Mouse (Mus musculus) layer of hippocampus, postnatal 25 days (tissue): ENCODE measurements around the gene Rhpn2. TPM values are rescaled to one million over a fixed set of nuclear protein-coding genes. Genes with fewer than 3 reads are reported as not detected.

Experiments
- DNase-seq, 2 experiments: peaks; one replicate each; pipeline ENCODE4 v3.0.0; 2022; ENCODE audit warnings: mixed read lengths in 2 of 2, low spot score in 1 of 2; ENCODE audit errors: extremely low spot score in 1 of 2
- total RNA-seq, 2 experiments: library from RNA; stranded (reverse); gene quantifications; 2 replicates each; pipeline ENCODE4 v1.2.3; 2021

Rhpn2 gene
- total RNA-seq, 2 experiments from 2014 or later: 3.1 to 4.2 TPM

DNA sequence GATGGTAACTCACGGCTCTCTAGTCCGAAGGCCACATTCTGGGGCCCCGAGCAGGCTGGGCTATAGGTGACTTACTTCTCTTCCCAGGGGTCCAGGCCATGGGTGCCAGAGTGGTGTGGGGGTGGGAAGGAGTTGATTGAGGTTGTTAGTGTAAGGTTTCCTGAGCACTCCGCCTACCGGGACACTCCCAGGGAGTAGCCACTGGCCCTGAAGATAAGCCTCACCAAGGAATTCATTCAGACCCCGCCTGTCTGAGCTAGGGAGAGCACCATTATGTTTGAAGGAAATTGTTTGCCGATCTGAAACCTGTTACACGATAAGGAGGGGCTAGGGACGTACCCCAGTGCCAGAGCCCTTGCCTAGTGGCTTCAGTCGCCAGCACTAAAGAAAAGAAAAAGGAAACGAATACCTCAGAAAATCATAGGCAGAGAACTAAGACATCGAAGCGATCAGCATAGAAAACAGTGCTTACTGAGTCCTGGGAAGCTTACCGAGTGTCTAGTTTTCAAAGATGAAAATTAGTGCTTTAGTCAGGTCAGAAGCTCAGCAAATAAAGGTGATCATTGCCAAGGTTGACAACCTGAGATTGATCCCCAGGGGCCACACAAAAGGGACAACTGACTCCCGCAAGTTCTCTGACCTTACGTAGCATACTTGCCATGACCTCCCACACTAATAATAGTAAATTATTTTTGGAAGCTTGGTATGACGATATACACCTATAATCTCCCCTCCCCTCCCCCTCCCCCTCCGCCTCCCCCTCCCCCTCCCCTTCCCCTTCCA, 14.1 kb downstream of the Rhpn2 start:
- no peak for DNase-seq

DNA sequence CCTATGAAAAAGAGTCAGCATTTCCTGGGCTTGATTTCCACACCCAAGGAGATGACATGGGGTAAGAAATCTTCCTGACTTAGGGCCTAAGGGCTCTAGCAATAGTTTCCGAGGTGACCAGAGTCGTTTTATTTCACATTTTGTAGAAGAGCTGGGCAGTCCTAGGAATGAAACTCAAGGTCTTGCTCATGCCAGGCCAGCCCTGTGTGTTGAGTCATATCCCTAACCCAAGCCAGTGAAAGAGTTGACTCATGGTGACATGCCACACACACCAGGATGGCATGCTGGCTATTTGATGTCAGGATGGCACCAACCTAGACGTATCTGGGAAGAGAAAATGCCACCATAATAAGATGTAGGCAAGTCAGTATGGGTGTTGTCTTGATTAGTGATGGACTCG, 15.1 kb downstream of the Rhpn2 start:
- no peak for DNase-seq

- no peak for DNase-seq
Measured at GRCm38 (mm10) chr7:35349886-35350684, 16.1 kb downstream of the Rhpn2 start.

DNA sequence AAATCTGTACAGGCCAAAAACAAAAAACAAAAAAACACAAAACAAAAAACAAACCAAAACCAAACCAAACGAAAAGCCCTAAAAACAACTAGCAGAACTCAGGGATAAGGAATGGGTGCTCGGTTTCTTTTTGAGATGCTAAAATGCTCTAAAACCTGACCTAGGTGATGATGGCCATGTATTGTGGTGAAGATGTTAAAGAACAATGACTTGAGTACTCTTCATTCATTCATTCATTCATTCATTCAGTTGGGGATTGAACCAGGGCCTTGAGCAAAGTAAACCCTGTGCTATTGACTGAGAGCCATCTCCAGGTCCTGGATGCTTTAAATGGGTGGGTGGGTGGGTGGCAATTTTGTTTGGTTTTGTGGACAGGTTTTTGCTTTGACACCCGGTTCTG, 17.2 kb downstream of the Rhpn2 start:
- no peak for DNase-seq

- no peak for DNase-seq
Measured at GRCm38 (mm10) chr7:35353306-35353705, 19.3 kb downstream of the Rhpn2 start.

DNA sequence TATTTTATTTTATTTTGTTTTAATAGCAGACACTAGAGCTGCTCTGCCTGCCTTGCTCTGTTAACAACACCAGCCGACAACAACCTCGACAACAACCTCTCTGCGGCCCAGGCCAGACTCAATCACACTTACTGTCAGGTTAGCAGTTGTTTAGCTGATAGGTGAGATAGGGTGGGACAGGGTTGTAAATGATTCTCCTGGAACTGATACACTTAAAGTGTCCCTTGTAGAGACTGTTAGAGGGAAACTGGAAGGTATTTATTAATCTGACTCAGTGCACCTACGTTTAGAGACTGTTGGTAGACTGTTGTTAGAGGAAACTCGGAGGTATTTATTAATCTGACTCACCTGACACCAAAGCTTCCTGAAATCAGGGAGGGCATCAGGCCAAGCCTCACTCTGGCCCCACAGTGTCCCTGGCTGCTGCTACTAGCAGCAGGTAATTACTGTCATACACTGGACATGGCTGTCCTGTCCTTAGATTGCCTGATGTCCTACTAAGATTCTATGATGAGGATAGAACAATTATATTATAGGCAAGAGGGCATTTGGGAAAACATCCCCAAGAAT, 21.4 kb downstream of the Rhpn2 start:
- DNase-seq: no peak

- no peak for DNase-seq
Measured at GRCm38 (mm10) chr7:35357621-35358020, 23.7 kb downstream of the Rhpn2 start.

GRCm38 (mm10) chr7:35362253-35362652, 28.3 kb downstream of the Rhpn2 start:
- DNase-seq: no peak

- no peak for DNase-seq
Measured at GRCm38 (mm10) chr7:35362868-35363267, 28.9 kb downstream of the Rhpn2 start.

DNA sequence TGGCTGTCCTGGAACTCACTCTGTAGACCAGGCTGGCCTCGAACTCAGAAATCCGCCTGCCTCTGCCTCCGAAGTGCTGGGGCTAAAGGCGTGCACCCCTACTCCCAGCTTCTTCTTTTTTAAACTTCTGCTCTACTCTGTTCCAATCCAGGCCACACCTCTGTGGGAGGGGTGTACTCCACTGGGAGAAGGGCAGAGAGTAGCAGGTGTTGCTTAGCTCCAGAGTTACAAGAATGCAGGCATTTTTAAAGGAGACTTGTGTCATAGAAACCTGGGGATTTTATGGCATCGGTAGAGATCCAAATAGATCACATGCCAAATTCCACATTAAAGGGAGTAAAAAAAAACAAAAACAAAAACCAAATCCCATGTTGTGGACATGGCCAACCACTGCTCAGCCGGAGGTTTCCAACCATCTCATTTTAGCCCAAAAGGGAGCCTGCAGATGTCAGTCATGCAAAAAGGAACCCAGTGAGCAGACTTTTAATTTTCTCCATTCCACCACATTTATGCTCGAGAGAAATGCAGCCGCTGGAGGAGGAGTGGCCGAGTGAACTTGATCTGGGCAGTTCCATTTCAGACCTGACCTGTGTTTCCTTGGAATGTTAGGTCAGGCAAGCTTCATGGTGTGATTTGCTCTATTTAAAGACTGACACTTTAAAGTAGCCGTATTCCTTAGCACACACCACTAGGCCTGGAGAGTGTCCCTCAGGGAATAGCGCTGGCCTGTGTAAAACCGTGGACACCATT, 31.4 kb downstream of the Rhpn2 start:
- no peak for DNase-seq

GRCm38 (mm10) chr7:35371096-35371495, 37.1 kb downstream of the Rhpn2 start:
- DNase-seq: no peak

DNA sequence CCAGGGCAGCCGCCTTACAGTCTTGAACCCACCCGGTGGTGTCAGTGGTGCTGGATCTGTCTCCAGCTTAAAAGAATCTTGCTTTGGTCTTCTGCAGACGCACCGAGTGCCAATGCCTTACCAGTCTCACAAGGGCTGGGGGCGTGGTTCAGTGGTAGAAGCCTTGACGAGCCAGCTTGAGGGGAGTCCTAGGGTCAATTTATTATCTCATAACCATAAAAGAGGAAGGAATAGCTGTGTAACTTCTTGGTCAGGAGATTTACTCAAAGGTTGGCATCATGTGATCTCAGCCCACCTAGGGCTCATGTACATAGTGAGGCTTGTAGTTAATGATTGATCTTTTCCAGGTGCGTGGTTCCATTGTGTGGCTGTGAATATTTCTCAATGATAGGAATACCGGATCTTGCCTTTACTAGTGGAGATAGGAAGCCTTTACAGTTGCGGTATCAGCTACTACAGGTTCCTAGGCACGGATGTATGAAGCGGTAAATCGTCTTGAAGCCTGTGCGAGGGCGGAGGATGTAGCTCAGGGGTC, 38.6 kb downstream of the Rhpn2 start:
- DNase-seq: no peak

GRCm38 (mm10) chr7:35373146-35373989, 39.4 kb downstream of the Rhpn2 start:
- no peak for DNase-seq

- no peak for DNase-seq
Measured at GRCm38 (mm10) chr7:35374265-35374664, 40.3 kb downstream of the Rhpn2 start.

- no peak for DNase-seq
Measured at GRCm38 (mm10) chr7:35376623-35377022, 42.7 kb downstream of the Rhpn2 start.

DNA sequence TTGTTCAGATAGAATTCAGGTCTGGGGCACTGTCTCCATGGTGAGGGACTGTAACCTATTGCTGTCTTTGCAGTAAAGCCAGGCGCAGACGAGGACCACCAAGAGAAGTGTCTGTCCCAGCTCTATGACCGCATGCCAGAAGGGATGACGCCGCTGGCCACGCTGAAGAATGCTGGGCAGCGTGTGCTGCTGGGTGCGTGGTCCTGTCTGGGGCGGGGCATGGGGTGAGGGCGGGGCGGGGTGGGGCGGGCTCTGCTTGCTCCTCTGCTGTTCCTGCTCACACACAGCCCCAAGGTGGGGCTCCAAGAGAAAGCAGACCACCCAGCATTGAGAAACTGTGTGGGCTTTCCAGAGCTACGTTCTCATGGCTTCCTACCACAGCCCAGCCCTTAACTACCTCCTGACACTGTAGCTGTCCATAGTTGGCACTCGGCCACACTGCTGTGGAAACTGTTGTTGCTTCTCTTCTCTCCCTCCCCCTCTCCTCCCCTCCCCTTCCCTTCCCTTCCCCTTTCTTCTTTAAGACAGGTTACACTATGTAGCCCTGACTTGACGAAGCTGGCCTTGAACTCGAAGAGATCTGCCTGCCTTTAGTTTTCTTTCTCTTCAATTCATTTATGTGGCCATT, 45.6 kb downstream of the Rhpn2 start:
- no peak for DNase-seq

- DNase-seq: no peak
Measured at GRCm38 (mm10) chr7:35380351-35380750, 46.4 kb downstream of the Rhpn2 start.

- DNase-seq: no peak
Measured at GRCm38 (mm10) chr7:35381861-35382260, 47.9 kb downstream of the Rhpn2 start.

- no peak for DNase-seq
Measured at GRCm38 (mm10) chr7:35382706-35383353, 48.9 kb downstream of the Rhpn2 start.
